Mouse (Mus musculus): ENCODE measurements around the gene Epha8. TPM values are rescaled to one million over a fixed set of nuclear protein-coding genes. Genes with fewer than 3 reads are reported as not detected.

The Epha8 gene
- total and polyA plus RNA-seq, 3 experiments, result not detected

DNA sequence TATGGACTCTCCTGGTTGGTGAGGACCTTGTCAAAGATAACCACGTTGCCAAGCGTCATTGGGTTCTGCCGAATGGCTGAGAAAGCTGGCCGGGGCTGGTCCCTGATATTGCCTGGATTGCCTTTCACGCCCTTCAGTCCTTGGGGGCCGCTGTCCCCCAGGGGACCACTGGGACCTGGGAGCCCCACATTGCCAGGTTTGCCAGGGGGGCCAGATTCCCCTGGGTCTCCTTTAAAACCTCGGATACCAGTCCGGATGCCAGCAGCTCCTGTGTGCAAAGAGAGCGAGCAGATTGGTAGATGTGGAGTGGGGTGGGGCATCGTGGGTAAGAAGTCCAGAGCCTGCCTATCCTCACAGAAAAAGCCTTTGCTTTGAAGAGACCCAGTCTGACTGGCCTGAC lies 60.2 kb downstream of the Epha8 start:
- no peak for TF ChIP-seq NRF1 (IDR thresholded peaks at IDR 0.05; ENCODE audit: low read depth, low read length)
- TF ChIP-seq NELFE (IDR thresholded peaks at IDR 0.05; ENCODE audit: low read depth, low read length), result no peak
- TF ChIP-seq USF2 (conservative IDR thresholded peaks at IDR 0.05; ENCODE audit: low read depth, low read length), result no peak
- no peak for TF ChIP-seq MXI1 (IDR thresholded peaks at IDR 0.05; ENCODE audit: low read depth, low read length)
- no peak for TF ChIP-seq POLR2AphosphoS2 (IDR thresholded peaks at IDR 0.05; ENCODE audit: low read depth, low read length)
- TF ChIP-seq MAFK (IDR thresholded peaks at IDR 0.05; ENCODE audit: insufficient replicate concordance, low read length), result no peak
- no peak for TF ChIP-seq PAX5 (IDR thresholded peaks at IDR 0.05; ENCODE audit: low read length)
- Histone ChIP-seq H3K9ac (ENCODE audit: insufficient read depth, low read depth) (no peak overlapping the region), H3K4me2 (ENCODE audit: insufficient read depth, low read depth, poor library complexity, severe bottlenecking) (no peak overlapping the region), H3K9me3 (replicated peaks; ENCODE audit: low read length) (no peaks in the 10 kb centered on the region), H3K79me2 (replicated peaks; ENCODE audit: control insufficient read depth, extremely low read depth, insufficient read depth, poor library complexity, severe bottlenecking) (no peaks in the 10 kb centered on the region), H3K36me3 (replicated peaks in 1 of 2; ENCODE audit: control insufficient read depth in 1 of 2, insufficient read depth in 1 of 2, low read length in 1 of 2) (no peaks in the 10 kb centered on the region), H3K27ac (ENCODE audit: insufficient read depth, low read depth) (no peak overlapping the region), H3K4me1 (ENCODE audit: control insufficient read depth in 1 of 2, insufficient read depth in 2 of 2) (no peaks in the 10 kb centered on the region), H3K4me3 (replicated peaks in 1 of 3; ENCODE audit: low read depth in 2 of 3, low read length in 2 of 3, poor library complexity in 1 of 3) (no peak overlapping the region), H3K27me3 (replicated peaks) (peaks cover 88% of the 10 kb centered on the region)
- dilution Hi-C loops (cut with MboI; ENCODE audit: extremely low pct_ligation_motif_present, extremely low pct_unique_long_range_greater_than_20kb, low sequenced_read_pairs), result no loop called here
- DNase-seq (ENCODE audit: extremely low read depth), result no peak
- in situ Hi-C loops (cut with MboI; ENCODE audit: low pct_ligation_motif_present, low pct_unique_long_range_greater_than_20kb, low sequenced_read_pairs), result loop anchor here (5.0 to 10.0 kb wide), 2 partner anchors 86 to 388 kb away; no protein-coding TSS in a partner anchor

DNA sequence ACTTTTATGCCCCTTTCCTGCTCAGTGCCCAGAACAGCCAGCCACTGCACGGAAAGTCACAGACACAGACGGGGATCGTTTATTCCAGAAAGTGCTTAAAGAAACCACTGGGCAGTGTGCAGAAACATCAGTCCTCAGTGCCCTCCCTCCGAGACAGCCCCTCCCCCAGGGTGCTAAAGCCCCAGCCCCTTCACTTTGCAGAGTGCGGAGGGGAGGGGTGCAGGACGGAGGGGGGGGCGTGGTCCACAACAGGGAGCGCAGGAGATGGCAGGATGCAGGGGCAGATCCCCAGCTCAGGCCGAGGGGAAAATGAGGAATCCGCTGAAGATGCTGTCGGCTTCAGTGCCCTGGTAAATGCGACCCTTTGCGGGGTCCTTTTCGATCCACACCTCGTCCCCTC lies 60.8 kb downstream of the Epha8 start:
- H3K9me3 ChIP-seq (replicated peaks; ENCODE audit: low read length), result no peaks in the 10 kb centered on the region

DNA sequence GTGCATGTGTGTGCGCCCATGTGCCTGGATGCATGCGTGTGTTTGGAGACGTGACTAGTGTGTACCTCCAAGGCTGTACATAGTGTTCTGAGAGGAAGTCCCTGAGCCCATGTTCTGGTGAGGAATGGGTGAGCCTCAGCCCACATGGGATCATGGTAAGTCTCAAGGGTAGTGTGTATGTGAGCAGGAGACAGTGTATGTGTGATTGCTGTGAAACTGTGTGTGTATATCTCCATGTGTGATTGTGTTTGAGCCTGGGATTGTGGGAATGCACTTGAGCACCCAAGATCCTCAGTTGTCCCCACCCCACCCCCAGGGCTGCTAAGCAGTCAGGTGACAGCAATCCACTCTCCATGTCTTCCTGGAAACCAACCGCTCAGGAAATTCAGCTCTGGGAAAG lies 61.8 kb downstream of the Epha8 start:
- no peak overlapping the region for H3K4me2 ChIP-seq (ENCODE audit: insufficient read depth, low read depth, poor library complexity, severe bottlenecking)
- TF ChIP-seq MAX (IDR thresholded peaks at IDR 0.05; ENCODE audit: low read length) (no peak), RCOR1 (conservative IDR thresholded peaks at IDR 0.05; ENCODE audit: low read depth, low read length) (no peak)
- H3K27ac ChIP-seq (ENCODE audit: insufficient read depth, low read depth), result no peak overlapping the region
- no peaks in the 10 kb centered on the region for H3K9me3 ChIP-seq (replicated peaks; ENCODE audit: low read length)
- peaks cover 94% of the 10 kb centered on the region for H3K27me3 ChIP-seq (replicated peaks)
- DNase-seq (ENCODE audit: extremely low read depth), result no peak
- in situ Hi-C loops (cut with MboI; ENCODE audit: low pct_ligation_motif_present, low pct_unique_long_range_greater_than_20kb, low sequenced_read_pairs), result loop anchor here (5.0 to 10.0 kb wide), 3 partner anchors 87 to 390 kb away; no protein-coding TSS in a partner anchor
- H3K4me3 ChIP-seq (replicated peaks in 1 of 3; ENCODE audit: low read depth in 2 of 3, low read length in 2 of 3, poor library complexity in 1 of 3), result no peak overlapping the region
- no peaks in the 10 kb centered on the region for H3K79me2 ChIP-seq (replicated peaks; ENCODE audit: control insufficient read depth, extremely low read depth, insufficient read depth, poor library complexity, severe bottlenecking)
- H3K9ac ChIP-seq (ENCODE audit: insufficient read depth, low read depth), result no peak overlapping the region
- H3K36me3 ChIP-seq (replicated peaks in 1 of 2; ENCODE audit: control insufficient read depth in 1 of 2, insufficient read depth in 1 of 2, low read length in 1 of 2), result no peaks in the 10 kb centered on the region
- 0 out of 4 replicates have a peak, but pooled peaks cover 0 to 3% of the 10 kb centered on the region in 2 experiments for H3K4me1 ChIP-seq (ENCODE audit: control insufficient read depth in 1 of 2, insufficient read depth in 2 of 2)
- dilution Hi-C loops (cut with MboI; ENCODE audit: extremely low pct_ligation_motif_present, extremely low pct_unique_long_range_greater_than_20kb, low sequenced_read_pairs), result no loop called here

More for the DNA sequence above, 60.8 kb downstream of the Epha8 start:
- H3K36me3 ChIP-seq (replicated peaks in 1 of 2; ENCODE audit: control insufficient read depth in 1 of 2, insufficient read depth in 1 of 2, low read length in 1 of 2), result no peaks in the 10 kb centered on the region
- H3K79me2 ChIP-seq (replicated peaks; ENCODE audit: control insufficient read depth, extremely low read depth, insufficient read depth, poor library complexity, severe bottlenecking), result no peaks in the 10 kb centered on the region
- TF ChIP-seq POLR2A (IDR thresholded peaks at IDR 0.05; ENCODE audit: low read depth, low read length) (no peak), MAZ (IDR thresholded peaks at IDR 0.05; ENCODE audit: low read depth, low read length) (no peak), ZMIZ1 (IDR thresholded peaks at IDR 0.05; ENCODE audit: low read depth, low read length) (no peak), HCFC1 (IDR thresholded peaks at IDR 0.05; ENCODE audit: low read depth, low read length) (no peak)
- H3K9ac ChIP-seq (ENCODE audit: insufficient read depth, low read depth), result no peak overlapping the region
- in situ Hi-C loops (cut with MboI; ENCODE audit: low pct_ligation_motif_present, low pct_unique_long_range_greater_than_20kb, low sequenced_read_pairs), result loop anchor here (5.0 to 10.0 kb wide), 2 partner anchors 86 to 389 kb away; no protein-coding TSS in a partner anchor
- H3K4me2 ChIP-seq (ENCODE audit: insufficient read depth, low read depth, poor library complexity, severe bottlenecking), result no peak overlapping the region
- H3K4me1 ChIP-seq (ENCODE audit: control insufficient read depth in 1 of 2, insufficient read depth in 2 of 2), result no peaks in the 10 kb centered on the region
- DNase-seq (ENCODE audit: extremely low read depth), result no peak
- dilution Hi-C loops (cut with MboI; ENCODE audit: extremely low pct_ligation_motif_present, extremely low pct_unique_long_range_greater_than_20kb, low sequenced_read_pairs), result no loop called here
- H3K27ac ChIP-seq (ENCODE audit: insufficient read depth, low read depth), result no peak overlapping the region
- H3K4me3 ChIP-seq (replicated peaks in 1 of 3; ENCODE audit: low read depth in 2 of 3, low read length in 2 of 3, poor library complexity in 1 of 3), result no peak overlapping the region
- peaks cover 88% of the 10 kb centered on the region for H3K27me3 ChIP-seq (replicated peaks)
